Mouse (Mus musculus) intestine, embryonic 16.5 days (tissue): ENCODE measurements at regions not wholly inside any gene's neighbourhood (a gene's known extent, or its start where the extent isn't known, plus 50 kb on each side); places are given as distances from the start of the nearest gene placed in this dataset.

Experiments used
- ATAC-seq: fragments of 200-750 bp; cut with Nextera tagmentation; 2 replicates; pipeline ENCODE4 v1.8.0; 2017; ENCODE audit warnings: moderate TSS enrichment, moderate library complexity
- H3K27ac ChIP-seq: fragments of 300-500 bp; sonication (generic); 2 replicates; pipeline ENCODE4 v1.5.1; 2014; ENCODE audit warnings: mild to moderate bottlenecking, low read length
- H3K27me3 ChIP-seq: fragments of 300-500 bp; sonication (generic); replicated peaks from 2 replicates; pipeline ENCODE4 v1.6.1; 2014; ENCODE audit warnings: low read length, control low read depth, mixed read lengths; ENCODE audit not compliant: control insufficient read depth, insufficient read depth
- H3K36me3 ChIP-seq: fragments of 300-500 bp; sonication (generic); 2 replicates; pipeline ENCODE4 v1.6.1; 2014; ENCODE audit warnings: low read length, control low read depth; ENCODE audit not compliant: control insufficient read depth, insufficient read depth
- H3K4me1 ChIP-seq: fragments of 300-500 bp; sonication (generic); 2 replicates; pipeline ENCODE4 v1.6.1; 2014; ENCODE audit warnings: low read length, control low read depth, mixed read lengths; ENCODE audit not compliant: control insufficient read depth, insufficient read depth
- H3K4me2 ChIP-seq: fragments of 300-500 bp; sonication (generic); 2 replicates; pipeline ENCODE4 v1.6.1; 2014; ENCODE audit warnings: low read depth, low read length, control low read depth
- H3K4me3 ChIP-seq: fragments of 300-500 bp; sonication (generic); 2 replicates; pipeline ENCODE4 v1.5.1; 2014; ENCODE audit warnings: mild to moderate bottlenecking, low read length
- H3K9ac ChIP-seq: fragments of 300-500 bp; sonication (generic); 2 replicates; pipeline ENCODE4 v1.6.1; 2014; ENCODE audit warnings: low read depth, low read length
- H3K9me3 ChIP-seq: fragments of 300-500 bp; sonication (generic); 2 replicates; pipeline ENCODE4 v1.6.1; 2016; ENCODE audit warnings: low read length, control low read depth; ENCODE audit not compliant: control insufficient read depth
- WGBS: fragments of 180-500 bp; shearing (Covaris S2); extraction: QIAGEN DNeasy Blood & Tissue Kit; methylation state at CpG from one replicate; pipeline ENCODE4 v1.1.7; 2014; 5-methylcytosine and 5-hydroxymethylcytosine counted together

GRCm38 (mm10) chr9:94191083-94191482 lies 346.8 kb downstream of the 1190002N15Rik start:
- WGBS: 69% methylated on average over 3 of the region's 3 CpGs
- ATAC-seq: no peak
- Histone ChIP-seq H3K27ac (no peak overlapping the region), H3K4me2 (no peak overlapping the region), H3K36me3 (no peaks in the 10 kb centered on the region), H3K27me3 (no peaks in the 10 kb centered on the region), H3K4me1 (no peaks in the 10 kb centered on the region), H3K4me3 (no peak overlapping the region), H3K9ac (no peak overlapping the region), H3K9me3 (no peaks in the 10 kb centered on the region)

- no peak overlapping the region for H3K4me3 ChIP-seq
- no peaks in the 10 kb centered on the region for H3K36me3 ChIP-seq
- no peaks in the 10 kb centered on the region for H3K4me1 ChIP-seq
- H3K27ac ChIP-seq: no peak overlapping the region
- 56% methylated on average over 2 of the region's 2 CpGs for WGBS
- H3K9me3 ChIP-seq: no peaks in the 10 kb centered on the region
- no peak overlapping the region for H3K9ac ChIP-seq
- no peaks in the 10 kb centered on the region for H3K27me3 ChIP-seq
- no peak overlapping the region for H3K4me2 ChIP-seq
- ATAC-seq: no peak
These were observed 347.7 kb downstream of the 1190002N15Rik start for GRCm38 (mm10) chr9:94189872-94190800.

- no peak for ATAC-seq
- no peak overlapping the region for H3K4me3 ChIP-seq
- H3K27ac ChIP-seq: no peak overlapping the region
- H3K9ac ChIP-seq: no peak overlapping the region
- H3K4me1 ChIP-seq: no peaks in the 10 kb centered on the region
- no peak overlapping the region for H3K4me2 ChIP-seq
- no peaks in the 10 kb centered on the region for H3K27me3 ChIP-seq
- H3K36me3 ChIP-seq: no peaks in the 10 kb centered on the region
- H3K9me3 ChIP-seq: no peaks in the 10 kb centered on the region
These were observed 349.8 kb downstream of the 1190002N15Rik start for GRCm38 (mm10) chr9:94188124-94188523.

GRCm38 (mm10) chr9:94169905-94170612 lies 367.8 kb downstream of the 1190002N15Rik start:
- Histone ChIP-seq H3K4me3 (no peak overlapping the region), H3K9ac (no peak overlapping the region), H3K27me3 (no peaks in the 10 kb centered on the region), H3K4me1 (no peaks in the 10 kb centered on the region), H3K36me3 (no peaks in the 10 kb centered on the region), H3K4me2 (no peak overlapping the region), H3K9me3 (no peaks in the 10 kb centered on the region), H3K27ac (no peak overlapping the region)
- WGBS: 78% methylated on average over 2 of the region's 2 CpGs
- no peak for ATAC-seq

- H3K9ac ChIP-seq: no peak overlapping the region
- no peaks in the 10 kb centered on the region for H3K4me1 ChIP-seq
- no peaks in the 10 kb centered on the region for H3K36me3 ChIP-seq
- H3K4me3 ChIP-seq: no peak overlapping the region
- no peaks in the 10 kb centered on the region for H3K27me3 ChIP-seq
- H3K27ac ChIP-seq: no peak overlapping the region
- no peak for ATAC-seq
- H3K4me2 ChIP-seq: no peak overlapping the region
- 68% methylated on average over 1 of the region's 1 CpGs for WGBS
- no peaks in the 10 kb centered on the region for H3K9me3 ChIP-seq
These were observed 374.2 kb downstream of the 1190002N15Rik start for GRCm38 (mm10) chr9:94163671-94164070.

- H3K9ac ChIP-seq: no peak overlapping the region
- no peak overlapping the region for H3K4me2 ChIP-seq
- 80% methylated on average over 2 of the region's 2 CpGs for WGBS
- H3K36me3 ChIP-seq: no peaks in the 10 kb centered on the region
- no peaks in the 10 kb centered on the region for H3K27me3 ChIP-seq
- no peak for ATAC-seq
- no peak overlapping the region for H3K4me3 ChIP-seq
- no peak overlapping the region for H3K27ac ChIP-seq
- no peaks in the 10 kb centered on the region for H3K9me3 ChIP-seq
- H3K4me1 ChIP-seq: no peaks in the 10 kb centered on the region
These were observed 382.3 kb downstream of the 1190002N15Rik start for GRCm38 (mm10) chr9:94155581-94155980.

GRCm38 (mm10) chr9:94148474-94148873 lies 389.4 kb downstream of the 1190002N15Rik start:
- no peaks in the 10 kb centered on the region for H3K9me3 ChIP-seq
- no peak overlapping the region for H3K9ac ChIP-seq
- ATAC-seq: no peak
- no peaks in the 10 kb centered on the region for H3K27me3 ChIP-seq
- 65% methylated on average over 1 of the region's 1 CpGs for WGBS
- no peak overlapping the region for H3K4me2 ChIP-seq
- H3K4me3 ChIP-seq: no peak overlapping the region
- H3K27ac ChIP-seq: no peak overlapping the region
- H3K4me1 ChIP-seq: no peaks in the 10 kb centered on the region
- H3K36me3 ChIP-seq: no peaks in the 10 kb centered on the region

GRCm38 (mm10) chr9:94146787-94147186 lies 391.1 kb downstream of the 1190002N15Rik start:
- Histone ChIP-seq H3K9ac (no peak overlapping the region), H3K27ac (no peak overlapping the region), H3K4me3 (no peak overlapping the region), H3K9me3 (no peaks in the 10 kb centered on the region), H3K4me2 (no peak overlapping the region), H3K27me3 (no peaks in the 10 kb centered on the region), H3K4me1 (no peaks in the 10 kb centered on the region), H3K36me3 (no peaks in the 10 kb centered on the region)
- no peak for ATAC-seq
- 88% methylated on average over 3 of the region's 3 CpGs for WGBS

GRCm38 (mm10) chr9:94136444-94136843 lies 401.4 kb downstream of the 1190002N15Rik start:
- H3K4me2 ChIP-seq: no peak overlapping the region
- no peaks in the 10 kb centered on the region for H3K4me1 ChIP-seq
- H3K27me3 ChIP-seq: no peaks in the 10 kb centered on the region
- H3K4me3 ChIP-seq: no peak overlapping the region
- H3K9ac ChIP-seq: no peak overlapping the region
- H3K27ac ChIP-seq: no peak overlapping the region
- ATAC-seq: no peak
- 27% methylated on average over 1 of the region's 1 CpGs for WGBS
- no peaks in the 10 kb centered on the region for H3K36me3 ChIP-seq
- no peaks in the 10 kb centered on the region for H3K9me3 ChIP-seq
